Mouse (Mus musculus): Measurements from ENCODE around the gene Gnaq. TPM values are rescaled to one million over a fixed set of nuclear protein-coding genes. Genes with fewer than 3 reads are reported as not detected.
A peak's percentile ranks its signal among the peaks of the same experiment; 100 is the strongest.
"Not testable (repeated sequence)": the region's sequence is repeated elsewhere in the genome, so short reads cannot be mapped to it uniquely, and the experiment has no call there.

Gene Gnaq
- polyA plus RNA-seq, 1 experiment: 23.8 TPM

DNA sequence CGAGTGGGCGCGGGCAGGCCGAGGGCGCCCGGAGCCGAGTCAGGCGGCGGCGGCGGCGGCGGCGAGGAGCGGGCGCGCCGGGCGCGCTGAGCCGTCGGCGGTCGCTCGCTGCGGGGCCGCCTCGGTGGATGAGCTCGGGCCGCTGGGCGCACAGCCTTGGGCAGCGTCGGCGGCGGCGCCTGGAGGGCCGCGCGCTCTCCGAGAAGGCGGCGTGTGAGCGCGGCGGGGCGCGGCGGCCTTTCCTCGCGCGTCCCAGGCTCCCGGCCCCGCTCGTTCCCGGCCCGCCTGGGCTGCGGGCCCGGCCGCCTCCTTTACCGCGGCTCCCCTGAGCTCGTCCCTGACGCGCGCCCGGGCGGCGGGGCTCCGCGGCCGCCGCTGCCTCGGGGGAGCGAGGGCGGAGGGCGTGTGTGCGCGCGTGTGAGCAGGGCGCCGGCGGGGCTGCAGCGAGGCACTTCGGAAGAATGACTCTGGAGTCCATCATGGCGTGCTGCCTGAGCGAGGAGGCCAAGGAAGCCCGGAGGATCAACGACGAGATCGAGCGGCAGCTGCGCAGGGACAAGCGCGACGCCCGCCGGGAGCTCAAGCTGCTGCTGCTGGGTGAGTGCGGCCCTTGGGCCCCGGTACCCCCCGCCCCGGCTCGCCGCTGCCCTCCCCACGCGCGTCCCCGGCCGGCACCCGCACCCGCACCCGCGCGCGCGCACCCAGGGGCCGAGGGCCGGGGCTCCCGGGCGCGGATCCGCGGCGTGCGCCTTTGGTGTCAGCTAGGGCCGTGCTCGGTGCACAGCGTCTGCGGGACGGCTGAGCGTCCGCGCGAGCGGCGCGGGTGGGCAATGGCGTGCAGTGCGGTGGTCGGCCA lies 462 bp downstream of the Gnaq start:
- Histone ChIP-seq H3K4me3 (ENCODE audit: insufficient read depth, low read depth, low read length) (peak overlapping the region; percentile 97), H3K4me1 (ENCODE audit: control insufficient read depth, insufficient read depth, insufficient read length, low read length) (peaks cover 6% of the 10 kb centered on the region; the same call in 1 of the 2 replicates), H3K27ac (replicated peaks; ENCODE audit: low read depth, low read length) (peak overlapping the region; percentile 77)

DNA sequence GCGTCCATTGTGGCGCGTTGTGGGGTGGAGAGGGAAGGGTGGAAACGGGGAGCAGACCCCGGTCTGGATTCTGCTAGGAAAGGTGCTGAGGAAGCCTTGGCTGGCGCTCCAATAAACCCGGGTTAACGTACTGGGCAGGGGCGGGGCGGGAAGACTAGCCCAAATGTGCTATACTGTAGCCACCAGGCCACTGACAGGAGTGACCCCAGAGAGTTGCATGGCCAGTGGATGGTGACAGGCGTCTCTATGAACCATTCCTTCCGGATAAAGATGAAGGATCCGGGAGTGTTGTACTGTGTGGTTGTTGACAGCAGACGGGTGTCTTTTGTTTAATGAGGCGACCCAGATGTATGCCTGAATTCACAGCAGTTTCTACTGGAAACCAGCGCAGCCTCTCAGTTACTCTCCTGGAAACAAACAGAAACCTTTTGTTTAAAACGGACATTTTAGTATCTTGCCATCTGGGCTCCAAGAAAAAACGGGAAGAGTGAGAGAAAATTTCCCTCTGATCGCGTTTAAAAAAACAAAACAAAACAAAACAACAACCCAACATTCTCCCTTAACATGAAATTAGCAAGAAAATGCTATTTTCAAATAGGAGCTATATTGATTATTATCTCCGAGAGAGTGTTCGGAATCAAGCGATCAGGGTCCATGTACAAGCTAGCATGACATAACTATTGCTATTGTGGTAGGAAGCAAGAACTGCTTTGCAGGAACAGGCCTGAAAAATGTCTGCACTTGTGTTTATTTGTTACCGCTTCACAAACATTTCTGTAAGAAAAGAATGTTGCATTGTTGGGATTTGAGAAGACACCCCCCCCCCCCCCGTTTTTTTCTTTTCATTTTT lies 1.3 kb downstream of the Gnaq start:
- Histone ChIP-seq H3K4me3 (ENCODE audit: insufficient read depth, low read depth, low read length) (peak overlapping the region; percentile 97), H3K4me1 (ENCODE audit: control insufficient read depth, insufficient read depth, insufficient read length, low read length) (peaks cover 11% of the 10 kb centered on the region; the same call in 1 of the 2 replicates), H3K27ac (replicated peaks; ENCODE audit: low read depth, low read length) (peak overlapping the region; percentile 48; the same call in 1 of the 2 replicates)

DNA sequence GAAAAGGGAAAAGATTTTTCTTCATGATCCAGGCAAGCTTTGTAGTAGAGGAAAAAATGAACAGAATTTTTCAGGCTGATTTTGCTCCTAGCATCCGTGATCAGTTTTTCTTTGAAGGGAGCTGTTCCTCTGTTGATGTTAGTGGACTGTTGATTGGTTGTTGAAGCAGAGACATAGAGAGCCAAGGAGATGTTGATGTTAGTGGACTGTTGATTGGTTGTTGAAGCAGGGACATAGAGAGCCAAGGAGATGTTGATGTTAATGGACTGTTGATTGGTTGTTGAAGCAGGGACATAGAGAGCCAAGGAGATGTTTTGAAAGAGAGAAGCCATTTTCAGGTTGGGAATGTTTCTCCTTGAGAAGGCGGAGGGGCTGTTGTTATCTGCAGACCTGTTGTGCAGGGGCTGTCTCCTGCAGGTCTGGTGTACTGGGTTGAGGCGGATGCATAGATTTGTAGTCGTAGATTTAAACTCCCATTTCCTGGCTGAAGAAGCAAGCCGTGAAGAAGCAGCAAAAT lies 5.5 kb downstream of the Gnaq start:
- H3K27ac ChIP-seq (replicated peaks; ENCODE audit: low read depth, low read length): no peak overlapping the region
- H3K4me3 ChIP-seq (ENCODE audit: insufficient read depth, low read depth, low read length): no peak overlapping the region
- H3K4me1 ChIP-seq (ENCODE audit: control insufficient read depth, insufficient read depth, insufficient read length, low read length): peaks cover 41% of the 10 kb centered on the region

DNA sequence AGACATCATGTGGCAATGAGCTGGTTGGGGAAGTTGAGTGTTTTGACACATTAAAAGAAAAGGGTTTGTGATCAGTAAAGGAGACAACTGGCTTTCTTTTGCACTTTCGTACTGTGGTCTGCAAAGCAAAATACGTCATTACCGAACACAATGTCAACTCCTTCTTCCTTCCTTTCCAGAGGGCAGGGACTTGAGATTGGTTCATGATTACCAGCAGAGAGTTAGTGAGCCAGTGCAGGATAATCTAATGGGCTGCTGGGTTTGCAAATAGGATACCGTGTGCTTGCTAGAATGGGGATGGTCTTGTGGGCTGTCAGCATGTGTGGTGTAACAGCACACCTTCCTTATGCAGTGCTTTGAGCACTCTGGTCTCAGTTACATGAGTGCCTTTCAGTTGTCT lies 8.1 kb downstream of the Gnaq start:
- Histone ChIP-seq H3K4me1 (ENCODE audit: control insufficient read depth, insufficient read depth, insufficient read length, low read length) (peaks cover 39% of the 10 kb centered on the region), H3K27ac (replicated peaks; ENCODE audit: low read depth, low read length) (peak overlapping the region; percentile 48), H3K4me3 (ENCODE audit: insufficient read depth, low read depth, low read length) (no peak overlapping the region)

DNA sequence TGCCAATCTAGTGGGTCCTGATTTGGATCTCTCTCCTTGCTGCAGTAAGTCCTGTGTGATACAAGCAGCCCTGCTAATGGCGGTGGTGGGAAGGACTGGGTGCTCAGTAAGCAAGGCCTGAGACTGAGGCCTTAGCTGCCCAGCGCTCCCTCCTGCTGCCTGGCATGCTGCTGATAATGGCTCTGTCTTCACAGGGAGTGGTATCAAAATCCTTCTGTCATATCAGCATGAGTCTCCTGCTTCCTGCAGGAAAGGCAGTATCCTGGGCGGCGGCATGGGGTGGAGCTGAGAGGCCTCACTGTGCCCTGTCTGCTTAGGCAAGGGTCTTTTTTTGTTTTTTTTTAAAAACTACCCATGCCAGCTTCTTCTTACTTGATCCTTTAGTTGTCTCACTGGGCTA lies 9.2 kb downstream of the Gnaq start:
- Histone ChIP-seq H3K4me3 (ENCODE audit: insufficient read depth, low read depth, low read length) (no peak overlapping the region), H3K27ac (replicated peaks; ENCODE audit: low read depth, low read length) (peak overlapping the region; percentile 52; the same call in 1 of the 2 replicates), H3K4me1 (ENCODE audit: control insufficient read depth, insufficient read depth, insufficient read length, low read length) (peaks cover 39% of the 10 kb centered on the region)

GRCm38 (mm10) chr19:16142990-16143389 lies 10.4 kb downstream of the Gnaq start:
- peaks cover 39% of the 10 kb centered on the region for H3K4me1 ChIP-seq (ENCODE audit: control insufficient read depth, insufficient read depth, insufficient read length, low read length)
- no peak overlapping the region for H3K4me3 ChIP-seq (ENCODE audit: insufficient read depth, low read depth, low read length)
- no peak overlapping the region for H3K27ac ChIP-seq (replicated peaks; ENCODE audit: low read depth, low read length)

- Histone ChIP-seq H3K4me3 (ENCODE audit: insufficient read depth, low read depth, low read length) (no peak overlapping the region), H3K27ac (replicated peaks; ENCODE audit: low read depth, low read length) (no peak overlapping the region), H3K4me1 (ENCODE audit: control insufficient read depth, insufficient read depth, insufficient read length, low read length) (peaks cover 12% of the 10 kb centered on the region)
Observed at GRCm38 (mm10) chr19:16147446-16147845, 14.8 kb downstream of the Gnaq start.

GRCm38 (mm10) chr19:16149094-16149493 lies 16.5 kb downstream of the Gnaq start:
- Histone ChIP-seq H3K4me3 (ENCODE audit: insufficient read depth, low read depth, low read length) (no peak overlapping the region), H3K27ac (replicated peaks; ENCODE audit: low read depth, low read length) (peak overlapping the region; percentile 27; the same call in 1 of the 2 replicates), H3K4me1 (ENCODE audit: control insufficient read depth, insufficient read depth, insufficient read length, low read length) (peaks cover 5% of the 10 kb centered on the region; the same call in 1 of the 2 replicates)

GRCm38 (mm10) chr19:16150328-16150727 lies 17.7 kb downstream of the Gnaq start:
- no peak overlapping the region for H3K4me3 ChIP-seq (ENCODE audit: insufficient read depth, low read depth, low read length)
- H3K4me1 ChIP-seq (ENCODE audit: control insufficient read depth, insufficient read depth, insufficient read length, low read length): peaks cover 10% of the 10 kb centered on the region
- no peak overlapping the region for H3K27ac ChIP-seq (replicated peaks; ENCODE audit: low read depth, low read length)

DNA sequence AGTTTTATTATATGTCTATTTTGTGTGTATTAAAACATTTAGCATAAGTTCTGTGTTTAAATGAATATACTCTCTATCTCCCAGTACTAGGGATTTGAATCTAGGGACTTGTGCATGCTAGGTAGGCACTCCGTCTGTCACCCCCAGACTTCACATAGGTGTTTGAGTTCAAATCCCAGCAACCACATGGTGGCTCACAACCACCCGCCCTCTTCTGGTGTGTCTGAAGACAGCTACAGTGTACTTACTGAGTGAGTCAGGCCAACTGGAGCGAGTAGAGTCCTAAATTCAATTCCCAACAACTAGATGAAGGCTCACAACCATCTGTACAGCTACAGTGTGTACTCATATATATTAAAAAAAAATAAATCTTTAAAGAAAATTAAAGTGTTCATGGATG lies 21.2 kb downstream of the Gnaq start:
- peaks cover 11% of the 10 kb centered on the region for H3K4me1 ChIP-seq (ENCODE audit: control insufficient read depth, insufficient read depth, insufficient read length, low read length)
- H3K4me3 ChIP-seq (ENCODE audit: insufficient read depth, low read depth, low read length): no peak overlapping the region
- no peak overlapping the region for H3K27ac ChIP-seq (replicated peaks; ENCODE audit: low read depth, low read length)

DNA sequence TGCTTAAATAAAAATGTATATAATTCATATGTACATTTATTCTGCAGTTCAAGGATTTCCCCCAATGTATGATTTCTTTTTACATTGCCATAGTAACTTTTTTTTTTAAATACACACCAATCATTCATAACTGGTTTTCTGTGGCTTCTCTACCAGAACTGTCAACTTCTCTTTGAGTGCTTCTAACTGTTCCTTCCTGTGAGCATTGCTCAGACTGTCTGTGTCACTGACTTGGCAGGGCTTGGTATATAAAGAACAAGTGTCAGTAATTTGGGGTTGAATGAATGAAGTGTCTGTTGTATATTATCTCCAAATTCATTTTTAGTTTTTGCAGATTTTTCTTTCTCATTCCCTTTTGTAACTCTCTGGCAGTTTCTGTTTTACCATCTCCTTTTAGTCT lies 21.8 kb downstream of the Gnaq start:
- Histone ChIP-seq H3K27ac (replicated peaks; ENCODE audit: low read depth, low read length) (no peak overlapping the region), H3K4me3 (ENCODE audit: insufficient read depth, low read depth, low read length) (no peak overlapping the region), H3K4me1 (ENCODE audit: control insufficient read depth, insufficient read depth, insufficient read length, low read length) (peaks cover 11% of the 10 kb centered on the region)

- Histone ChIP-seq H3K4me1 (ENCODE audit: control insufficient read depth, insufficient read depth, insufficient read length, low read length) (peaks cover 13% of the 10 kb centered on the region), H3K27ac (replicated peaks; ENCODE audit: low read depth, low read length) (no peak overlapping the region), H3K4me3 (ENCODE audit: insufficient read depth, low read depth, low read length) (no peak overlapping the region)
Observed at GRCm38 (mm10) chr19:16157120-16157519, 24.5 kb downstream of the Gnaq start.

- H3K27ac ChIP-seq (replicated peaks; ENCODE audit: low read depth, low read length): no peak overlapping the region
- no peak overlapping the region for H3K4me3 ChIP-seq (ENCODE audit: insufficient read depth, low read depth, low read length)
- H3K4me1 ChIP-seq (ENCODE audit: control insufficient read depth, insufficient read depth, insufficient read length, low read length): peaks cover 9% of the 10 kb centered on the region
Observed at GRCm38 (mm10) chr19:16160759-16161158, 28.1 kb downstream of the Gnaq start.

GRCm38 (mm10) chr19:16161222-16161621 lies 28.6 kb downstream of the Gnaq start:
- Histone ChIP-seq H3K4me3 (ENCODE audit: insufficient read depth, low read depth, low read length) (no peak overlapping the region), H3K27ac (replicated peaks; ENCODE audit: low read depth, low read length) (no peak overlapping the region), H3K4me1 (ENCODE audit: control insufficient read depth, insufficient read depth, insufficient read length, low read length) (peaks cover 9% of the 10 kb centered on the region)

DNA sequence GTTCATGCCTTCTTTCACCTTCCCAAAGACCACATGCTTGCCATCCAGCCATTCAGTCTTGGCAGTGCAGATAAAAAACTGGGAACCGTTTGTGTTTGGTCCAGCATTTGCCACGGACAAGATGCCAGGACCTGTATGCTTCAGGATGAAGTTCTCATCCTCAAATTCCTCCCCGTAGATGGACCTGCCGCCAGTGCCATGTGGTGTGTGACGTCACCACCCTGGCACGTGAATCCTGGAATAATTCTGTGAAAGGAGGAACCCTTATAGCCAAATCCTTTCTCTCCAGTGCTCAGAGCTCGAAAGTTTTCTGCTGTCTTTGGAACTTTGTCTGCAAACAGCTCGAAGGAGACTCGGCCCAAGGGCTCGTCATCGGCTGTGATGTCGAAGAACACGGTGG lies 31.8 kb downstream of the Gnaq start:
- peaks cover 24% of the 10 kb centered on the region for H3K4me1 ChIP-seq (ENCODE audit: control insufficient read depth, insufficient read depth, insufficient read length, low read length)
- H3K27ac ChIP-seq (replicated peaks; ENCODE audit: low read depth, low read length); H3K4me3 ChIP-seq (ENCODE audit: insufficient read depth, low read depth, low read length): not testable (repeated sequence)

Measured in brown adipose tissue, adult 24 weeks (tissue).